Mouse (Mus musculus): ENCODE results near the gene Hrc. TPM values are rescaled to one million over a fixed set of nuclear protein-coding genes. Genes with fewer than 3 reads are reported as not detected.
A peak's percentile ranks its signal among the peaks of the same experiment; 100 is the strongest.

Hrc gene
- total and polyA plus RNA-seq, 3 experiments, result 0.10 to 0.21 TPM; not detected in 1

GRCm38 (mm10) chr7:45367020-45367880 is 32.2 kb downstream of the Hrc start:
- peaks cover 40% of the 10 kb centered on the region for H3K27me3 ChIP-seq (replicated peaks)
- peaks cover 14 to 38% of the 10 kb centered on the region in 2 experiments for H3K36me3 ChIP-seq (replicated peaks in 1 of 2; ENCODE audit: control insufficient read depth in 1 of 2, insufficient read depth in 1 of 2, low read length in 1 of 2)
- peak; percentile 96 for DNase-seq (ENCODE audit: extremely low read depth)
- H3K4me3 ChIP-seq (replicated peaks in 1 of 3; ENCODE audit: low read depth in 2 of 3, low read length in 2 of 3, poor library complexity in 1 of 3), result peak overlapping the region; percentile 48 to 56 (median 50)
- no peaks in the 10 kb centered on the region for H3K79me2 ChIP-seq (replicated peaks; ENCODE audit: control insufficient read depth, extremely low read depth, insufficient read depth, poor library complexity, severe bottlenecking)
- dilution Hi-C loops (cut with MboI; ENCODE audit: extremely low pct_ligation_motif_present, extremely low pct_unique_long_range_greater_than_20kb, low sequenced_read_pairs) (no loop called here), in situ Hi-C loops (cut with MboI; ENCODE audit: low pct_ligation_motif_present, low pct_unique_long_range_greater_than_20kb, low sequenced_read_pairs) (no loop called here)
- H3K4me2 ChIP-seq (ENCODE audit: insufficient read depth, low read depth, poor library complexity, severe bottlenecking), result peak overlapping the region; percentile 76
- H3K9me3 ChIP-seq (replicated peaks; ENCODE audit: low read length), result no peaks in the 10 kb centered on the region
- peaks cover 6 to 25% of the 10 kb centered on the region in 2 experiments for H3K4me1 ChIP-seq (ENCODE audit: control insufficient read depth in 1 of 2, insufficient read depth in 2 of 2)
- no peak for TF ChIP-seq BHLHE40 (IDR thresholded peaks at IDR 0.05; ENCODE audit: low read depth, low read length)
- no peak for TF ChIP-seq USF2 (conservative IDR thresholded peaks at IDR 0.05; ENCODE audit: low read depth, low read length)
- no peak for TF ChIP-seq ZC3H11A (IDR thresholded peaks at IDR 0.05; ENCODE audit: low read depth, low read length)
- no peak for TF ChIP-seq JUND (conservative IDR thresholded peaks at IDR 0.05; ENCODE audit: low read depth, low read length)
- TF ChIP-seq SIN3A (IDR thresholded peaks at IDR 0.05; ENCODE audit: low read length), result peak; percentile 17; the same call in 1 of the 2 replicates
- TF ChIP-seq ELF1 (IDR thresholded peaks at IDR 0.05; ENCODE audit: low read depth, low read length), result peak; percentile 68
- TF ChIP-seq CTCF (conservative IDR thresholded peaks at IDR 0.05 in 1 of 2, IDR thresholded peaks at IDR 0.05 in 1 of 2; ENCODE audit: low read depth in 2 of 2, low read length in 2 of 2), result peak; percentile 12 to 64; a peak in 2 of 4 replicates
- TF ChIP-seq RAD21 (IDR thresholded peaks at IDR 0.05; ENCODE audit: low read depth, low read length), result no peak; the same call in 1 of the 2 replicates
- no peak; the same call in 1 of the 2 replicates for TF ChIP-seq CHD2 (IDR thresholded peaks at IDR 0.05; ENCODE audit: low read length)
- 0 out of 2 replicates have a peak, but pooled peaks have one; percentile 18 for TF ChIP-seq KAT2A (IDR thresholded peaks at IDR 0.05; ENCODE audit: insufficient replicate concordance, low read length)
- no peak for TF ChIP-seq PAX5 (IDR thresholded peaks at IDR 0.05; ENCODE audit: low read length)
- TF ChIP-seq ZNF384 (IDR thresholded peaks at IDR 0.05; ENCODE audit: low read depth, low read length), result peak; percentile 92
- TF ChIP-seq POLR2AphosphoS2 (IDR thresholded peaks at IDR 0.05; ENCODE audit: low read depth, low read length), result no peak; the same call in 1 of the 2 replicates
- TF ChIP-seq TBP (conservative IDR thresholded peaks at IDR 0.05; ENCODE audit: low read depth, low read length), result no peak
- TF ChIP-seq MAX (IDR thresholded peaks at IDR 0.05; ENCODE audit: low read length), result peak; percentile 73
- TF ChIP-seq ETS1 (conservative IDR thresholded peaks at IDR 0.05; ENCODE audit: low read depth, low read length), result 0 out of 2 replicates have a peak, but pooled peaks have one; percentile 22
- peak; percentile 54; the same call in 1 of the 2 replicates for TF ChIP-seq JUN (IDR thresholded peaks at IDR 0.05; ENCODE audit: insufficient read depth, low read depth, low read length)
- TF ChIP-seq UBTF (IDR thresholded peaks at IDR 0.05; ENCODE audit: low read depth, low read length), result no peak
- 0 out of 2 replicates have a peak, but pooled peaks have one; percentile 42 for TF ChIP-seq MYC (IDR thresholded peaks at IDR 0.05; ENCODE audit: low read depth, low read length)
- TF ChIP-seq ZMIZ1 (IDR thresholded peaks at IDR 0.05; ENCODE audit: low read depth, low read length), result no peak
- TF ChIP-seq MAZ (IDR thresholded peaks at IDR 0.05; ENCODE audit: low read depth, low read length), result peak; percentile 82; the same call in 1 of the 2 replicates
- TF ChIP-seq SMC3 (IDR thresholded peaks at IDR 0.05; ENCODE audit: low read depth, low read length), result peak; percentile 34
- peak; percentile 21; the same call in 1 of the 2 replicates for TF ChIP-seq MEF2A (IDR thresholded peaks at IDR 0.05; ENCODE audit: borderline replicate concordance, low read depth, low read length)
- TF ChIP-seq CHD1 (IDR thresholded peaks at IDR 0.05; ENCODE audit: low read depth, low read length), result peak; percentile 79; the same call in 1 of the 2 replicates
- TF ChIP-seq ZKSCAN1 (IDR thresholded peaks at IDR 0.05; ENCODE audit: borderline replicate concordance, low read depth, low read length), result no peak
- TF ChIP-seq USF1 (IDR thresholded peaks at IDR 0.05; ENCODE audit: low read depth, low read length), result no peak
- peak; percentile 57 for TF ChIP-seq IRF4 (IDR thresholded peaks at IDR 0.05; ENCODE audit: low read depth, low read length)
- no peak for TF ChIP-seq HCFC1 (IDR thresholded peaks at IDR 0.05; ENCODE audit: low read depth, low read length)
- TF ChIP-seq GABPA (IDR thresholded peaks at IDR 0.05; ENCODE audit: insufficient replicate concordance, low read depth, low read length), result no peak
- no peak for TF ChIP-seq MAFK (IDR thresholded peaks at IDR 0.05; ENCODE audit: insufficient replicate concordance, low read length)
- TF ChIP-seq NELFE (IDR thresholded peaks at IDR 0.05; ENCODE audit: low read depth, low read length), result peak; percentile 46
- no peak for TF ChIP-seq EP300 (IDR thresholded peaks at IDR 0.05; ENCODE audit: low read length)
- peak; percentile 53 for TF ChIP-seq POLR2A (IDR thresholded peaks at IDR 0.05; ENCODE audit: low read depth, low read length)
- TF ChIP-seq RCOR1 (conservative IDR thresholded peaks at IDR 0.05; ENCODE audit: low read depth, low read length), result no peak
- TF ChIP-seq NRF1 (IDR thresholded peaks at IDR 0.05; ENCODE audit: low read depth, low read length), result peak; percentile 36
- no peak; the same call in 1 of the 2 replicates for TF ChIP-seq TCF12 (IDR thresholded peaks at IDR 0.05; ENCODE audit: low read depth, low read length)
- peak; percentile 71 for TF ChIP-seq MXI1 (IDR thresholded peaks at IDR 0.05; ENCODE audit: low read depth, low read length)
- no peak for TF ChIP-seq E2F4 (IDR thresholded peaks at IDR 0.05; ENCODE audit: insufficient replicate concordance, low read depth, low read length)
- peak overlapping the region; percentile 56 for H3K27ac ChIP-seq (ENCODE audit: insufficient read depth, low read depth)
- H3K9ac ChIP-seq (ENCODE audit: insufficient read depth, low read depth), result peak overlapping the region; percentile 64
